12 mouse cellular contexts compared by ENCODE assay signal in the genomic region with DNA sequence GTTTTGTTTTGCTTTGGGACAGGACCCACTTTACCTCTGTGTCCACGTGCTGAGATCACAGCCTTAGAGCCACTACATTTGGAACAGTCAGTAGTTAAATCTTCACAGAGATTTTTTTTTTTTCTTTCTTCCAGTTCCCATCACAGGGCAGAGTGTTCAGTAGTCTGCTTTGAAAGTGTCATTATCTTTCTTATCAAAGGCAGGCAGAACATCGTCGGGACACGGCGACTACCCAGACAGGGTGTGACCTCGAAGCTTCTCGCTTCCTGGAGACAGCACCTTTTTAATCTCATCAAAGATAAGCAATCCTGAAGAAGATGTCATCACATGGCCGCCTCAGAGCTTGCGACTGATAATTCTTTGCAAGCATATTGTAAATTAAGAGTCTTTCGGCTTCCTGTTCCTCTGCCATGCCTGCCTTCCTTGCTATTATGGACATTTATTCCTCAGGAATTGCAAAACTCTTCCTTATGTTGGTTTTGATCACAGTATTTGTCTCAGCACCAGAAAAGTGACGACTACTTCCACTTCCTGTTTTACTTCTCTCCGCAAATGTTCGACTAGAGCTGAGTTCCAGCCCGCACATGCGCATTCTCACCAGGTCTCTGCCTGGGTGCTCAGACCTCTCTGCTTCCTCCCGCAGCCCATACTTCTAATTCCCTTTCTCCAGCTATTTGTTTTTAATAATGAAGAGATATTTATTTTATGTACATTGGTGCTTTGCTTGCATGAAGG. TPM values are rescaled to one million over a fixed set of nuclear protein-coding genes. Genes with fewer than 3 reads are reported as not detected.
DNase-seq lines count a peak whose midpoint lies in the region; ATAC-seq lines count a peak whose summit lies in the region.
"Had no signal": no experiment of that assay in that cellular context is flagged by ENCODE, and none has a peak within 500 bp of the region (broad histone marks: within the 10 kb centered on the region; RNA-seq: fewer than 3 reads in every experiment).

No protein-coding gene starts in this region.

- WGBS in intestine, embryonic 16.5 days: 53% methylated on average over 16 of the region's 16 CpGs
- WGBS in intestine, embryonic 15.5 days: 51% methylated on average over 16 of the region's 16 CpGs
- 26% methylated on average over 16 of the region's 16 CpGs for WGBS in heart, embryonic 15.5 days
- WGBS in hindbrain, embryonic 14.5 days: 85% methylated on average over 16 of the region's 16 CpGs

- H3K4me3 ChIP-seq in intestine, embryonic 16.5 days (ENCODE audit: low read length): no peak overlapping the region
- H3K4me3 ChIP-seq in intestine, embryonic 15.5 days (replicated peaks): no peak overlapping the region
- H3K4me3 ChIP-seq in heart, embryonic 15.5 days: peak overlapping the region; percentile 20; the same call in 1 of the 2 replicates
- H3K4me3 ChIP-seq in hindbrain, embryonic 14.5 days (replicated peaks; ENCODE audit: low read length): no peak overlapping the region

- DNase-seq in lung, postnatal 14 days: peak; percentile 38
- peak; percentile 67 for DNase-seq in thymus, postnatal 14 days
- DNase-seq in adipocyte (ENCODE audit: low spot score): no peak
- no peak for DNase-seq in left cerebral cortex, postnatal 14 days (ENCODE audit: low spot score in 2 of 2)
- no peak for DNase-seq in hindbrain, embryonic 14.5 days (ENCODE audit: low spot score)

- 0 out of 2 replicates have a peak overlapping the region, but pooled peaks have one; percentile 16 for H3K4me2 ChIP-seq in intestine, embryonic 16.5 days (ENCODE audit: low read depth, low read length)
- H3K4me2 ChIP-seq in intestine, embryonic 15.5 days (replicated peaks): no peak overlapping the region
- peak overlapping the region; percentile 49 for H3K4me2 ChIP-seq in heart, embryonic 15.5 days
- H3K4me2 ChIP-seq in hindbrain, embryonic 14.5 days (replicated peaks): no peak overlapping the region

- H3K4me1 ChIP-seq in intestine, embryonic 16.5 days (ENCODE audit: control insufficient read depth, insufficient read depth, low read length): no peaks in the 10 kb centered on the region
- no peaks in the 10 kb centered on the region; the same call in 1 of the 2 replicates for H3K4me1 ChIP-seq in intestine, embryonic 15.5 days (replicated peaks)
- no peaks in the 10 kb centered on the region for H3K4me1 ChIP-seq in heart, embryonic 15.5 days (replicated peaks)
- no peaks in the 10 kb centered on the region for H3K4me1 ChIP-seq in hindbrain, embryonic 14.5 days (replicated peaks; ENCODE audit: control insufficient read depth, insufficient read depth, low read length)

- intact Hi-C loops in left cerebral cortex, postnatal 14 days (cut with DNase I): no loop called here

- no peaks in the 10 kb centered on the region for H3K27me3 ChIP-seq in intestine, embryonic 16.5 days (replicated peaks; ENCODE audit: control insufficient read depth, insufficient read depth, low read length)
- H3K27me3 ChIP-seq in intestine, embryonic 15.5 days (replicated peaks): no peaks in the 10 kb centered on the region
- H3K27me3 ChIP-seq in heart, embryonic 15.5 days: 0 out of 2 replicates have a peak, but pooled peaks cover 4% of the 10 kb centered on the region
- H3K27me3 ChIP-seq in hindbrain, embryonic 14.5 days (ENCODE audit: control insufficient read depth, insufficient read depth, low read length): no peaks in the 10 kb centered on the region

- H3K36me3 ChIP-seq in intestine, embryonic 16.5 days (ENCODE audit: control insufficient read depth, insufficient read depth, low read length): no peaks in the 10 kb centered on the region
- no peaks in the 10 kb centered on the region for H3K36me3 ChIP-seq in intestine, embryonic 15.5 days
- no peaks in the 10 kb centered on the region for H3K36me3 ChIP-seq in heart, embryonic 15.5 days
- H3K36me3 ChIP-seq in hindbrain, embryonic 14.5 days (replicated peaks; ENCODE audit: control insufficient read depth, insufficient read depth): no peaks in the 10 kb centered on the region

- ATAC-seq in intestine, embryonic 16.5 days: no peak
- ATAC-seq in intestine, embryonic 15.5 days: no peak
- no peak for ATAC-seq in heart, embryonic 15.5 days (replicated peaks; ENCODE audit: insufficient number of reproducible peaks, insufficient read depth, low FRiP score, low read depth)
- ATAC-seq in hindbrain, embryonic 14.5 days (ENCODE audit: low FRiP score): no peak

- no peaks in the 10 kb centered on the region for H3K9me3 ChIP-seq in intestine, embryonic 16.5 days (ENCODE audit: control insufficient read depth, low read length)
- H3K9me3 ChIP-seq in intestine, embryonic 15.5 days: no peaks in the 10 kb centered on the region
- no peaks in the 10 kb centered on the region for H3K9me3 ChIP-seq in heart, embryonic 15.5 days (replicated peaks)
- H3K9me3 ChIP-seq in hindbrain, embryonic 14.5 days (ENCODE audit: control insufficient read depth, low read length): no peaks in the 10 kb centered on the region

- H3K9ac ChIP-seq in intestine, embryonic 16.5 days (ENCODE audit: low read depth, low read length): no peak overlapping the region
- H3K9ac ChIP-seq in intestine, embryonic 15.5 days: no peak overlapping the region
- H3K9ac ChIP-seq in heart, embryonic 15.5 days: no peak overlapping the region
- H3K9ac ChIP-seq in hindbrain, embryonic 14.5 days: no peak overlapping the region

- H3K27ac ChIP-seq in intestine, embryonic 16.5 days (ENCODE audit: low read length): no peak overlapping the region
- H3K27ac ChIP-seq in intestine, embryonic 15.5 days: no peak overlapping the region
- H3K27ac ChIP-seq in heart, embryonic 15.5 days: no peak overlapping the region
- no peak overlapping the region for H3K27ac ChIP-seq in hindbrain, embryonic 14.5 days

RNA-seq across cellular contexts. Expression of a gene that starts 13.3 kb away (rescaled TPM):
- polyA plus RNA-seq in intestine, embryonic 16.5 days (2015; fragmentation: Nextera tagmentation; extraction: Ambion mirVana): not detected in 2 replicates
- polyA plus RNA-seq in intestine, embryonic 15.5 days (2015; fragmentation: Nextera tagmentation; extraction: Ambion mirVana): 0.06 TPM in 1 of 2 replicates, not detected in the other
- 0.06 TPM in 1 of 2 replicates, not detected in the other for polyA plus RNA-seq in heart, embryonic 15.5 days (2015; fragmentation: Nextera tagmentation; extraction: Ambion mirVana)
- not detected for total RNA-seq in left cerebral cortex, postnatal 14 days (2021)
- not detected in 2 replicates for polyA plus RNA-seq in hindbrain, embryonic 14.5 days (2014; fragmentation: Nextera tagmentation; extraction: Ambion mirVana)
- total RNA-seq: midbrain, postnatal 0 days had no signal
- polyA plus RNA-seq: brain, embryonic 14.5 days; C2C12; large intestine, adult 2 months; midbrain, postnatal 0 days had no signal

RNA-seq across cellular contexts. Expression of a gene that starts 16.6 kb away (rescaled TPM):
- polyA plus RNA-seq in intestine, embryonic 16.5 days (2015; fragmentation: Nextera tagmentation; extraction: Ambion mirVana): 0.16 and 0.18 TPM in 2 replicates
- 0.13 and 0.23 TPM in 2 replicates for polyA plus RNA-seq in intestine, embryonic 15.5 days (2015; fragmentation: Nextera tagmentation; extraction: Ambion mirVana)
- not detected in 2 replicates for polyA plus RNA-seq in heart, embryonic 15.5 days (2015; fragmentation: Nextera tagmentation; extraction: Ambion mirVana)
- total RNA-seq in left cerebral cortex, postnatal 14 days (2021): not detected
- not detected in 2 replicates for polyA plus RNA-seq in hindbrain, embryonic 14.5 days (2014; fragmentation: Nextera tagmentation; extraction: Ambion mirVana)
- polyA plus RNA-seq: brain, embryonic 14.5 days; C2C12; large intestine, adult 2 months; midbrain, postnatal 0 days had no signal

RNA-seq across cellular contexts. Expression of a gene that starts 18.0 kb away (rescaled TPM):
- 0.11 and 0.40 TPM in 2 replicates for polyA plus RNA-seq in intestine, embryonic 16.5 days (2015; fragmentation: Nextera tagmentation; extraction: Ambion mirVana)
- 0.14 and 0.31 TPM in 2 replicates for polyA plus RNA-seq in intestine, embryonic 15.5 days (2015; fragmentation: Nextera tagmentation; extraction: Ambion mirVana)
- 0.04 and 0.22 TPM in 2 replicates for polyA plus RNA-seq in heart, embryonic 15.5 days (2015; fragmentation: Nextera tagmentation; extraction: Ambion mirVana)
- 1 to 10 TPM; 1.4 to 2.0 TPM for total RNA-seq in left cerebral cortex, postnatal 14 days (2021)
- polyA plus RNA-seq in hindbrain, embryonic 14.5 days (2014; fragmentation: Nextera tagmentation; extraction: Ambion mirVana): 2.6 and 2.7 TPM in 2 replicates
- polyA plus RNA-seq: C2C12 had no signal

Comparison
In these comparisons a context has a peak if more than half of its experiments do, and no peak if none do; other contexts are left out.
1. H3K4me2 ChIP-seq: peak in intestine, embryonic 16.5 days (single experiment) and heart, embryonic 15.5 days (single experiment); none in intestine, embryonic 15.5 days (single experiment) and hindbrain, embryonic 14.5 days (single experiment).
2. DNase-seq: peak in lung, postnatal 14 days (single experiment) and thymus, postnatal 14 days (single experiment); none in adipocyte (single experiment), left cerebral cortex, postnatal 14 days (0 of 2) and hindbrain, embryonic 14.5 days (single experiment).